Mouse (Mus musculus) C2C12 (cell line): ENCODE data around the gene Ubap1l. TPM values are rescaled to one million over a fixed set of nuclear protein-coding genes. Genes with fewer than 3 reads are reported as not detected.

ENCODE experiments used
- H3K27me3 ChIP-seq: one replicate; pipeline ENCODE4 v1.6.1; 2011; ENCODE audit not compliant: control insufficient read depth, insufficient read depth, insufficient read length
- H3K36me3 ChIP-seq: one replicate; pipeline ENCODE4 v1.6.1; 2011; ENCODE audit not compliant: control insufficient read depth, insufficient read depth
- H3K4me3 ChIP-seq: one replicate; pipeline ENCODE4 v1.5.1; 2011; ENCODE audit warnings: mild to moderate bottlenecking, control low read depth; ENCODE audit not compliant: poor library complexity, insufficient read depth, severe bottlenecking
- H3K79me2 ChIP-seq: one replicate; pipeline ENCODE4 v1.6.1; 2011; ENCODE audit not compliant: control insufficient read depth, insufficient read depth
- H3K79me3 ChIP-seq: one replicate; pipeline ENCODE4 v1.6.1; 2011; ENCODE audit warnings: low read depth, control low read depth
- H3ac ChIP-seq: one replicate; pipeline ENCODE3; 2011; ENCODE audit warnings: low read depth; ENCODE audit not compliant: control insufficient read depth, insufficient read length
- CEBPB ChIP-seq: IDR thresholded peaks from one replicate; pipeline ENCODE4 v1.6.1; 2011; ENCODE audit warnings: low read depth, mild to moderate bottlenecking, control low read depth, moderate library complexity
- CTCF ChIP-seq: IDR thresholded peaks from one replicate; pipeline ENCODE4 v1.5.1; 2011; ENCODE audit not compliant: control insufficient read depth, insufficient read depth, insufficient read length
- FOSL1 ChIP-seq: IDR thresholded peaks from one replicate; pipeline ENCODE4 v1.8.0; 2011; ENCODE audit warnings: mild to moderate bottlenecking, low read length; ENCODE audit not compliant: poor library complexity, insufficient read depth, severe bottlenecking
- MAX ChIP-seq: IDR thresholded peaks from one replicate; pipeline ENCODE4 v1.6.1; 2011; ENCODE audit warnings: mild to moderate bottlenecking, control low read depth
- MYOD1 ChIP-seq: IDR thresholded peaks from one replicate; pipeline ENCODE4 v1.6.1; 2011; ENCODE audit warnings: low read depth; ENCODE audit not compliant: control insufficient read depth, insufficient read length
- MYOG ChIP-seq: IDR thresholded peaks from one replicate; pipeline ENCODE4 v1.6.1; 2011; ENCODE audit not compliant: control insufficient read depth, insufficient read length; ENCODE audit errors: extremely low read depth
- USF1 ChIP-seq: IDR thresholded peaks from one replicate; pipeline ENCODE4 v1.6.1; 2011; ENCODE audit warnings: low read depth, mild to moderate bottlenecking, control low read depth, moderate library complexity
- polyA plus RNA-seq: library from polyadenylated mRNA; unstranded; fragments of >200 nt; fragmentation: generic; extraction: Trizol; gene quantifications from one replicate; pipeline ENCODE4 v1.2.1, GENCODE M21; 2012; ENCODE audit warnings: missing spikeins

Ubap1l gene
- polyA plus RNA-seq, 1 experiment: 0.21 TPM

DNA sequence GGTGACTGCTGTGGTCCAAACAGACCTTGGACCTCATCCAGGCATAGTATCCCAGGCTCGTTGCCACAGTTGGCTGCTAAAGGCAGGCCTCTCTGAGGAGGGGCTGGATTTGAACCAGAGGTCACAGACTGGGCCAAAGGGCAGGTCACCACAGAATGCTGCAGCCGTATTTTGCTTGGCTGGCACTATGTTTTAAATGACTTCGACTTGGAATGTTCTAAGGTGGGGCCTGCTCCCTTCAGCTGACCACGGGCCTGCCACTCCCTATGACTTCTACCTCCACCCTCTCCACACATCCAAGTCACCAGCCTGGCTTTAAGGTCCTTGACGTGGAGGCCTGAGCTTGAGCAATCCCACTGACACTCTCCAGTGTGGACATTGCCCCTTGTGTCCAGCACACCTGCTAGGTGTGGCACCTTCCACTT lies 48.0 kb downstream of the Ubap1l start:
- no peaks in the 10 kb centered on the region for H3K79me3 ChIP-seq
- TF ChIP-seq CEBPB (peak; percentile 16), MYOD1 (no peak)
- no peaks in the 10 kb centered on the region for H3K79me2 ChIP-seq
- no peaks in the 10 kb centered on the region for H3K36me3 ChIP-seq
- no peak overlapping the region for H3ac ChIP-seq
- no peak overlapping the region for H3K4me3 ChIP-seq
- H3K27me3 ChIP-seq: no peaks in the 10 kb centered on the region

DNA sequence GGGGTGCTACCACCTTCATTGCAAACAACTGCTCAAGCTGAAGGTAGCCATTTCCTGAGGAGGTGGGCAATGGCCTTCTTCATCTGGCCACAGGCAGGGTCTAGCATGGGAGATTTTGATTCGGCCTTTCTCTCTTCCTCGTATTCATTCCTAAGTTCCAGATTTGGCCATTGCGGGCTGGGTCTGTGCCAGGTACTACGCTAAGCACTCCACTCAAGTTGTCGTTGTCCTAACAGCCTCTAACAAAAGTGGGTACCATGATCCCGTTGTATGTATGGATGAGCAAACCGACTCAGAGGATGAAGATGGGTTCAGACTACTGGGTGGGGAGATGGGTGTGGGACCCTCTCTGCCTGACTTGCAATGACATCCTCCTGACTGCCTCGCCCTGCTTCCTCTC lies 49.5 kb downstream of the Ubap1l start:
- no peaks in the 10 kb centered on the region for H3K79me2 ChIP-seq
- H3ac ChIP-seq: no peak overlapping the region
- H3K4me3 ChIP-seq: no peak overlapping the region
- TF ChIP-seq MYOG (no peak), MAX (no peak), FOSL1 (no peak), CEBPB (no peak), MYOD1 (no peak), USF1 (no peak), CTCF (no peak)
- H3K79me3 ChIP-seq: no peaks in the 10 kb centered on the region
- no peaks in the 10 kb centered on the region for H3K36me3 ChIP-seq
- no peaks in the 10 kb centered on the region for H3K27me3 ChIP-seq

DNA sequence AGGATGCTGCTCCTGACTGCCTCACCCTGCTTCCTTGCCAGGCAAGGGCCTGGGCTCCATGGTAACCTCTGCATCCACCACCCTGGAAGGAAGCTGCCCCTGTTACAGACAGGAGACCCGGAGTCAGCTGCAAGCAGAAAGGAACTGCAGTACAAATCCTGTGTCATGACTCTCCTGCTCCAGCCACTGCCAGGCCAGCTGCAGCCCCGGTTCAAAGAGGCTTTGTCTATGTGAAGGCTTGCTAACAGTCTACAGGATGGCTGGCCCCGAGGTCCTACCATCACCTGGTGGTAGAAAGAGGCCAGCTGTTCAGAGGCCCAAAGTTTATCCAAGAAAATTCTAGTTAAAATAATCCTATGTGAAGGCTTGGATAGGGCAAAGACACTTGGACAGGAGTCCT lies 50.5 kb downstream of the Ubap1l start:
- H3K79me2 ChIP-seq: no peaks in the 10 kb centered on the region
- no peaks in the 10 kb centered on the region for H3K27me3 ChIP-seq
- no peak overlapping the region for H3K4me3 ChIP-seq
- no peaks in the 10 kb centered on the region for H3K79me3 ChIP-seq
- no peaks in the 10 kb centered on the region for H3K36me3 ChIP-seq
- H3ac ChIP-seq: no peak overlapping the region
- TF ChIP-seq MYOD1: no peak
- no peak for TF ChIP-seq USF1
- TF ChIP-seq FOSL1: no peak

DNA sequence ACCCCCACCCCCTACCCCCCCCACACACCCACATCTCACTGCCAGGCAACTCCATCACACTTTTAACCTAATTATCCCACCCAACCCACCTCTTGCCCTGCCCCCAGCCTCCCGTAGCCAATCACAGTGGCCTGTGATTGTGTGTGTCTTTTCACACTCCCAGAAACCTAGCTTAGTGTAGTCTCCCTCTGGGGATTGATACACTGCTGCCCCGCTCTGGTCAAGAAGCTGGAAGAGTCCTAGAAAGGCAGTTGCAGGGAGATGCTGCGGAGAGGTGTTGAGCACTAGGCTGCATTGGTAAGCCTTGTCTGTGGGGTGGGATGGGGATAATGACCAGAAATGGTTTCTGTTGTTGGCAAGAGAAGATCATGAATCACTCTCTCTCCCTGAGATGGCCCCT lies 56.9 kb downstream of the Ubap1l start:
- no peak overlapping the region for H3ac ChIP-seq
- TF ChIP-seq MYOD1: no peak
- TF ChIP-seq FOSL1: no peak
- TF ChIP-seq MAX: no peak
- TF ChIP-seq USF1: no peak
- no peak for TF ChIP-seq CTCF
- no peak for TF ChIP-seq CEBPB
- no peak for TF ChIP-seq MYOG
- no peaks in the 10 kb centered on the region for H3K79me3 ChIP-seq
- H3K27me3 ChIP-seq: no peaks in the 10 kb centered on the region
- no peaks in the 10 kb centered on the region for H3K36me3 ChIP-seq
- no peak overlapping the region for H3K4me3 ChIP-seq
- H3K79me2 ChIP-seq: no peaks in the 10 kb centered on the region

DNA sequence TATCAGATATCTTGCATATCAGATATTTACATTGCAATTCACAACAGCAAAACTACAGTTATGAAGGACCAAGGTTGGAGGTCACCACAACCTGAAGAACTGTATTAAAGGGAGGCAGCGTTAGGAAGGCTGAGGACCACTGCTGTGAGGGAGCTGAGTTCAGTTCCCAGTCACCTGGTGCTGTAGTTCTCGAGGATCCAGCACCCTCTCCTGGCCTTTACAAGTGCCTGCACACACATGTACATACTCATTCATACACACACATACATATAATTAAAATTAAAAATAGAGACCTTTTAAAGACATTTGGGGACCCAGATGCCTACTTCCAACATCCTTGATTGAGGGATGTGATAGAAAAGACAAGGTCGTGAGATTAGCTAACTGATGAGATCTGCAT lies 58.8 kb downstream of the Ubap1l start:
- Histone ChIP-seq H3K4me3 (no peak overlapping the region), H3K79me3 (no peaks in the 10 kb centered on the region), H3K36me3 (no peaks in the 10 kb centered on the region), H3K27me3 (peaks cover 4% of the 10 kb centered on the region), H3K79me2 (no peaks in the 10 kb centered on the region), H3ac (no peak overlapping the region)
- TF ChIP-seq MYOD1: no peak
- no peak for TF ChIP-seq USF1
- TF ChIP-seq MYOG: no peak
- no peak for TF ChIP-seq MAX
- TF ChIP-seq CTCF: no peak
- no peak for TF ChIP-seq FOSL1

DNA sequence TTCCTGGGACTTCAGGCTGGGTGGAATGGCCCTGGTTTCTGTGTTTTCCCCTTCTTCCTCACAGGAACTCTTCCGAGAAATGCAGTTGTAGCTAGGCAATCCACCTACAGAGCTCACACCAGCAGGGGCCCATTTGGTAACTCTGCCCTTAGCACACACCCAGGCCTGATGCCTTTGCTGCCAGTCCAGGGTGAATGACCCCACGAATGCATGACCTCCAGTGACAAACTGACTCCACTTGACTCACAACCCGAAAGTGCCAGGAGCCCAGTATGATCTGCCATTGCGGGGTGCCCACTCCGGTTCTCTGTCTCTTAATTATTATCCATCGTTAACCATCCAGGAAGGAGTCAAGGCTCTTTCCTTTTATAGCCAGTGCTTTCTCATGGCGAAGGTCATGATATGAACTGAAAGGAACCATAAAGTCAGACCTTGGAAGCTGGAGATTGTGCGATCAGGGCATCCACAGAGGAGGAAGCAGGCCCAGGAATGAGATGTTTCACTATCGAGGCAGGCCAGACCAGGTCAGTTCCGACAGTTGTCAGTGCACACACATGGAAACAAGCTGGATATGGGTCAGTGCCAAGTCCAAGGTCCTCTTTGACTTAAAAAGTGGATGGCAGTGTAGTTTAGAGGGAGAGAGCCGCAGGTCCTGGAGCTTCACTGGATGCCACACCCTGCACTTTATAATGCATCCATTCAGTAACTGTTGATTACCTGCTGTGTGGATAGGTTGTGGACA lies 62.1 kb downstream of the Ubap1l start, which contains the start of gene Slc51b:
TSS of gene Slc51b (minus strand) at position 196 of the 742 bp plus-strand sequence.
- Histone ChIP-seq H3K79me3 (no peaks in the 10 kb centered on the region), H3ac (no peak within 1 kb of the TSS), H3K27me3 (peaks cover 4% of the 10 kb centered on the region), H3K4me3 (no peak within 1 kb of the TSS), H3K79me2 (no peaks in the 10 kb centered on the region), H3K36me3 (no peaks in the 10 kb centered on the region)
- no peak for TF ChIP-seq FOSL1
- TF ChIP-seq CEBPB: no peak
- TF ChIP-seq MAX: no peak
- TF ChIP-seq CTCF: no peak
- TF ChIP-seq MYOD1: no peak
